Mouse (Mus musculus) ES-CJ7 (cell line): ENCODE results near the gene Prox1.
A peak's percentile ranks its signal among the peaks of the same experiment; 100 is the strongest.

ENCODE experiments used
- DNase-seq: peaks from one replicate; pipeline ENCODE4 v3.0.0; 2011; ENCODE audit warnings: low read depth, low spot score

The Prox1 gene

DNA sequence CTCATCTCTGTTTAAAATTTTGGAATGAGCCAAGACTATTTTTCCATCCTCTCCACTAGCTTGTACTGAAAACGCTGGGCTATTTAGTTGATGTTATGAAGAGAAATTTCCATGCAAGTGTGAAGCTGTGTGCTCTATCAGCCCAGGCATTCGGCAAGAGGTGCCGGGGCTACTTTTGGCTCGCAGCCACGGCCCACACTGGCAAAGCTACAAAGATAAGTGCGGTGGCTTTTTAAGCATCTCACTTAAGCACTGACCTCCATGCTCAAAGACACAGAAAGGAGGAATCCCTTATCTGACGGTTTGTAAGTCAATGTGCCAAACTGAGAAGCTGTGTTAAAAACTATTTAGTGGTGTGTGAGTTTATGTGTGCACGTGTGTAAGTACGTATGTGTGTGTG lies 26.9 kb downstream of the Prox1 start:
- no peak for DNase-seq

DNA sequence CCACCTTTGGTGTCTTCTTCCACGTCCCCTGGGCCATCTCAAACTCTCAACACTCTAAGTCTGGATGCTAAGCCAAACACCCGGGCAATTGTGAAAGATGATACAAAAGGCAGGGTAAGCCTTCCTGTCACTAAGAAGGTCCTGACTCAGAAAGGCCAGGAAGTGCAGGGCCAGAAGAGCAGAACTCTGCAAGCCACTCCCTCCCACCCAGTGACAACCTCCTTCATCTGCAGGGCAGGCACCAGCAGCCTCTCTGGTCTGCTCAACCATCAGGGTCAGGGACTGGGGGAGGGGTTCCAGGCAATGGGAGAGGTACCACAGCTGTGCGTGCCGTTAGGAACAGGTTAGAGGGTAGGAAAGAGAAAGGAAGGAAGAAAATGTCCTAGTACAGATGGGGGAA lies 27.9 kb downstream of the Prox1 start:
- DNase-seq = no peak

DNA sequence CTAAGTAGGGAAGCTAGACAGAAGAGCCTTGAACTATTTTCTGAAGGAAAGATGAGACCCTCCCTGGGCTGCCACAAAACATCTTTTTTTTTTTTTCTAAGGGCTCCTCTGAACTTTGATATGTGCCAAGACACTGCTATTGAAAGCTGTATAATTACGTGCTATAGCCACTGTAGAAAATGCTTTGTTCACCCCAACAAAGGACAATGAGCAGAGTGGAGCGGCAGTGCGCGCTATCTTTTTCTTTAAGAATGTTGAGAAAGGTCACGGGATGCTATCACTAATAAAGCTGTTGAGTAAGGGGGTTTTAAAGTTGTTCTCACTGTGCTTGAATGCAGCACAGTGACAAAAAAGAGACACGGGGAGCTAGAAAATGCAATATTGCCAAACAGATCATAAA lies 30.0 kb downstream of the Prox1 start:
- no peak for DNase-seq

DNA sequence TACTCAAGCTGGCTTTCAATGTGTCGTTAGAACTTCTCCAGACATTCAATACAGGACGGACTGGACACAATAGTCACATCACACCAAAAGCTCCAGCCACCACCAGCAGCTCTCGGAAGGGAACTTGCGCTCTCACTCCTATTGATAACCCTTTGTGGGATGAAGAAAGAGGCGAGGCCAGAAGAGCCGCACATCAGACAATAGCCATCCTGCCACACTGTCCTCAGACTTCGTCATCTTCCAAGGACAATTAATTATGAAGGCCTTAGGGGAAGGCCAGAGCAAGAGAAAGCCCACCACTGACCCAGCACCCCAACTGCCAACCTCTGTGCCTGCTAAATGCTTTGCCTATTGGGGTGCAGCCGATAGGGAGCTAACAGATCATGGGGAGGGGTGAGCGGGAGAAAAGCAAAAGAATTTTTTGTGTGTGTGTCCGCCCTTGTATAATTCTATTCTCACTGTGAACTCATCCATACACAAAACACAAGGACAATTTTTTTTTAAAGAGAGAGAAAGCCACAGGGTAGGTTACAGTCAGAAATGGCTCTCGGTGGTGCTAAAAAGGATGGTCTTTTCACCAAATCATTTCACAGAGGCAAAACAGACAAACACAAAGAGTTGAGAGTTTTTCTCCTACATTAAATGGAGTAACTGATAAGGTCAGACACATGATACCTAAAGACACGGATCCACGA lies 30.7 kb downstream of the Prox1 start:
- no peak for DNase-seq

DNA sequence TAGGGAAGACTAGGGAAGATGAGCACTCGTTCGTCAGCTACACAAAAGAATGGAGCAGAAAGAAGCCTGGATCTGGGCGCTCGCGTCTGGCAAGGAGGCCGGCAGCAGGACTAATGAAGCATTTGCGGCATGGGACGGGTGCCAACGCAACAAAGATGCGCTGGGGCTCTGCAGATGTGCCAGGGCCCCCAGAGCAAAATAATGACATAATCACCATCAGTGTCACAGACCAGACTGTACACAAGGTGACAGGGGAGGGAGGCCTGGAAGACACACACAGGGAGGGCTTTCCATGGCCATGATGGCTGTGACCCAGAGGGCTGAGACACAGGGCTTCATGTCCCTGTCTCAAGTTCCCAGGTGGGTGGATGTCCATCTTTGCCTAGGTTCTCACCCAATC lies 32.6 kb downstream of the Prox1 start:
- DNase-seq = no peak

DNA sequence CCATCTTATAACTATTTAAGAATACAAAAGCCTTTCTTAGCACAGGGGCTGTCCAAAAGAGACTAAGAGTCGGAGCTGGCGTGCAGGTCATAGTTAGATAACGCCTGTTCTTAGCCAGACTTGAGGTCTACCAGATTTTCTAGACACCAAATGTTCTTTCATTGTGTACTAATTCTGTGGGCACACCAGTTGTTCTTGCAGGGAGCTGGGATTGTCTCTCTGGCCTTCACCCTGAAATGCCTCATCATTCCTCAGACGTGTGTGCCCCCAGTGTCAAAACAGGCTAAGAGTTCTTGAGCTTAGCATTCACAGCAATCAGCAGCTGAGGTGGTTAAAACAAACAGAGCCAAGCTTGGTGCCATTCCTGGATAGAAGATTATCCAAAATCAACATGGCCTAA lies 37.6 kb downstream of the Prox1 start:
- no peak for DNase-seq

DNA sequence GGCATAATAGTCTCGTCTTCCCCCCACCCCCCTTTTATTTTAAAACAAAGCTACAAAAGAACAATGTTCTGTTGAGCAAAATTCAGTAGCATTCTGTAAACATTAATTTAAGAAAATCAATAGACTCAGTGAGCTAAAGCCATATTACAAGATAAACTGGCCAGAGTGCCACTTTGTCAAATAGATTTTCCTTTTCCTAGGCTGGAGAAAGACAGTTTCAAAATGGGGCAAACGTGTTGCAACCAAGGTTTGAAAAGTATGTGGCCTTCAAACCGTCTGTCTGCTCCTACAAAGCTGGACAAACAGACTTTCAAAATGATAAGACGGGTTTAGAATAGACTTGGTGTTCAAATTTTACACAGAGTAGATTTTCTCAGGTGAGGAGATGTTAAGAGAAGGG lies 39.6 kb downstream of the Prox1 start:
- no peak for DNase-seq

DNA sequence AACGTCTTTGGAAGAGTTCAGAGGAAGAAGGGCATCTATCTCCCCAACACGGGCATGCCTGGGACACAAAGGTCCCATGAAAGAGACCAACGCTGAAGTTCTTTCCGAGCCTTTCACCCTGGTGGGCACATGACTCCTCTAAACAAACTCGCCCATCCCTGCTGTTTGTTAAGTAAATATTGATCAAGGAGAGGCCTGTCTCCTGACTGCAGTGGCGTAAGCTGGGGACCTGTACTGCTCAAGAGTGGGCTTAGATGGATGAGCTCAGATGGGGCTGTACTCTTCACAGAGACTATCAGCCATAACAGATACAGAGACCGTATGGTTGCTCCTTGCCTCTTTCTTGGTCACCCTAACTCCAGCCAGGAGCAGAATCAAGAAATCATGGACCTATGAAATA lies 41.0 kb downstream of the Prox1 start:
- no peak for DNase-seq

DNA sequence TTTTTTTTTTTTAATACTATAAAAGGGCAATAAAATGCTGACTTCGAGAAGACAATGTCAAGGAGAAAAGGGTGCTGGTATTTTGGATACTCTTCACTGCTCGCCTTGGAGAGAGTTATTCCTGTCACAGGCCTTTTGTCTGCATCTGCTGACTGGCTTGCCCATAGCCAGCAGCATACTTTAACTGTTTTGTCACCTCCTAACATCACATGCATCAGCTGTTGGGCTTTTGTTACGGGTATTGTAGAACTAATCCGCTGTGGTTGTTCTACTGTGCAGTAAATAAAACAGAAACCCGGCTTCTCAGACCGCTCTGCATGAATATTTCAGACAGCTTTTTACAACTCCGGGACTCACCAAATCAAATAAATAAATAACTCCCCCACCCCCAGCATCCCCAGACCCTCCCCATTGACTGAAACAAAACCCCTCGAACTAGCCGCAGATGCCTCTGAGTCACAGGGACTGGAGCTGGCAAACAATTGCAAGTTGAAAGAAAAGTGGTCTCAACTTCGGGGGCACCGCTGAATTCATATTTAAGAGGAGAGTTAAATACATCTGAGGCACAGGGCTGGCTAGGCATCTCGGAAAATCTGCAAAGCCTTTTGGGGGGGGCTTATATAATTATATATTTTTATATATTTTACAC lies 41.7 kb downstream of the Prox1 start:
- DNase-seq = no peak

DNA sequence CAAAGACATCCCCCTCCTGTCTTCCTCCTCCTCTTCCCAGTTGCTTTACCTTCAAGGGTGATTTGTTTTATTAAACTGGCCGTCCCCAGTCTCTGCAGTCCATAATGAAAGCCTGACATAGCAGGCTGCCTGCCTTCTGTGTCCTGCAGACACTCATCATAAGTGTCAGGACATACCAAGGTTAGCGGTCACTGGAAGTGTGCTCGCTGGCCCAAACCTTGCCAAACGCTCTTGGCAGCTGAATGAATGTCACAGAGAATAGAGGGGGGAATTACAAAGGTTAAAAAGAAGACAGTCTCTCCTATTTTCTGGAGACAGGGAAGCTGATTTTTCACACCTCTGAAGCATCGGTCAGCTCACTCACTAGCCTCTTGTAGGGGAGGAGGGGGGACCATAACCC lies 42.6 kb downstream of the Prox1 start:
- DNase-seq = no peak

DNA sequence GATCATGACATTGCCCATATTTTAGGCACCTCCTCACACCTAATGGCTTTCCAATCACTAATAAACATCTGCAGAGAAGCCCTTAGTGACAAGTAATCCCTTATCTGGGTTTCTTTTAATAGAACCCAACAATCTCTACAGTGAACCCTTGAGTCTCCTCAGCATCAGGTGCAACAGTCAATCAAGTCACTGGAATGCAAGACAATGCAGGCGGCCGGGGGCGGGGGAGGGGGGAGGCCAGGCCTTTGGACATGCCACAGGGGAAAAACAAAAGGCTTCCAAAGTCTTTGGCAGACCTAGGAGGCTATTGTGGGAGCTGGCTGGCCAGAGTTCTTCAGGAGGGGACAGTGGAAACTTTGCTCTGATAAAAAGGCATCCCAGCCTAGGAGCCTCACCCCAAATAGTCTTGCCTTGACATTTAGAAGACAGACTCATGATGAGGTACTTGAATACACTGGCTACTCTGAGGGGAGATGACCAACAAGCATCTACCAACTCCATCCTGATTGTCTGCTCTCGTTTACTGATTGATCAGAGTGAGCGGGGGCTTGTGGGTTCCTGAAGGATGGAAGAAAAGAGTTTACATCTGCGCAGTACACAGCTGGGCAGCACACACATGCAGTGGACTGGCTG lies 43.2 kb downstream of the Prox1 start:
- no peak for DNase-seq

DNA sequence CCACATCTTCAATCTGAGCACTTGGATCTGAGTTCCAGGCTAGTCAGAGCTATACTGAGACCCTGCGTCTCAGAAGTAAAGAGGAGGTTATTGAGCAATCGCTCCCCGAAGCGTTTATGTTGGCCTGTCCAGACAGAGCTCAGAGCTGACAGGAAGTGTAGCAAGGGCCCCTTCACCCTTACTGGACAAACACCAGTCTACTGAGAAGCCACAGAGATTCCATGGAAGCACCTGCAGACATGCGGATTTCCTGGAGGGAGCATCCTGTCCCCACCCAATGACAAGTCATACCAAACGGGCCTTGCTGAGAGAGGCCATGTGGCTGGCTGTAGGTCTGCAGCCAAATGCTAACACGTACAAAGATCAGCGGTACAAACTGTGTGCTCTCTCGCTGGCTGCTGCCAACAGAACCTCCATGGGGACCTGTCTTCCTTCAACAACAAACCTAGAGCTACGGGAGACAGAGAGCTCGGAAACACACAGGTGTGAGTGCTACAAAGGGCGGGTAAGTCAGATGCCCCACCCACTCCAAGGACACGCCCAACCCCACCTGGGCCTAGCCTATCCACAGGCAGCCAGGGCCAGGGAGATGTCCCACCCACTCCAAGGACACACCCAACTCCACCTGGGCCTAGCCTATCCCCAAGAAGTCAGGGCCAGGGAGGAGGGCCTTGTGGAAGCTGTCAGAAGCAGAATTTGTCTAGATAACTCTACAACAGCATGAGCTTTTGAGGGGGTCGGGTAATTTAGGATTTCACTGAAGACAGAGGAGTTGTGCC lies 45.4 kb downstream of the Prox1 start:
- peak; percentile 12 for DNase-seq

DNA sequence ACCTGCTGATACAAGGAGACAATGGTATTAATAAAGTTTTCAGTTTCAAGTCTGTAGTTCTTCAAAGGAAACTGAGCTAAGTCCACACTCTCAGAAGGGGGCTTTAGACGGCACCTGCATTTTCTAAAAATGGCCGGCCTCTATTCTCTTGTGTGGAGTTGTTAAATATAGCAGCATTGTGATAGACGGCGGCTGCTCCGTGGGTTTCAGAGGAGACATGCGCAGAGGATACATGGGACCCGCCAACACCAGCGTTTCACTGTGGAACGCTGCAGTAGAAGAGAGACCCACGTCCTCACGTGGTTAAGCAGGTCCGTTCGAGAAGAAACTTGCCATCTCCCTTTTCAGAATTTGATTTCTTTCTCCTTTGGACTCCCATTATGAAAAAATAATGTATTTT lies 47.1 kb downstream of the Prox1 start:
- no peak for DNase-seq

DNA sequence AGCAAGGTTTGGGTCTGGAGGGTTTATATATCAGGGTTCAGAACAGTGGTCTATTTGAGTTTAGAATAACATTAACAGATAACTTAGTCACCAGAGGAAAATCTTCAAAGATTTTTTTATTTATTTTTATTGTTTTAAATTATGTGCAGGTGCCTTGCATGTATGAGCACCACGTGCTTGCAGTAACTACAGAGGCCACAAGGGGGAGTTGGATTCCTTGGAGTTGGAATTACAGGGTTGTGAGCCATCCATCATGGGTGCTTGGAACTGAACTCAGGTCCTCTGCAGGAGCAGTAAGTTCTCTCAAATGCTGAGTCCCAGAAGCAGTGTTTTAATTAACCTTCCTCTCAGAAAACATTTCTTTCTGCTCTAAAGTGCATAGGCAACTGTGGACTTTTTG lies 54.5 kb downstream of the Prox1 start:
- peak; percentile 42 for DNase-seq

DNA sequence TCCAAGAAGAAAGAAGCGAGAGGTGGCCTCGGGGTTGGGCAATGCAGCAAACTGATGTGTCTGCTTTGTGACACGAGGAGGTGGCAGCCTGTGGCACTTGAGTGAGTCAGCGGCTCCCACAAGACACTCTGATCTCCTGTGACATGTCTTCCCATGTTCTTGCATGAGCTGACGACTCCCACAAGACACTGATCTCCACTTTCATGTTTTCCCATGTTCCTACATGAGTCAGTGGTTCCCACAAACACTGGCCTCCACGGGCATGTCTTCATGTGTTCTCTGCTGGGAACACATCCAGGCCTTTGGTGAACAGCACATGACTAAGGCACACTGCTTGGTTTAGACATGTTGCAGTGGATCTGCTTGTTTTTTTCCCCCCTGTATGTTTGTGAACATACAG lies 58.8 kb downstream of the Prox1 start:
- no peak for DNase-seq

DNA sequence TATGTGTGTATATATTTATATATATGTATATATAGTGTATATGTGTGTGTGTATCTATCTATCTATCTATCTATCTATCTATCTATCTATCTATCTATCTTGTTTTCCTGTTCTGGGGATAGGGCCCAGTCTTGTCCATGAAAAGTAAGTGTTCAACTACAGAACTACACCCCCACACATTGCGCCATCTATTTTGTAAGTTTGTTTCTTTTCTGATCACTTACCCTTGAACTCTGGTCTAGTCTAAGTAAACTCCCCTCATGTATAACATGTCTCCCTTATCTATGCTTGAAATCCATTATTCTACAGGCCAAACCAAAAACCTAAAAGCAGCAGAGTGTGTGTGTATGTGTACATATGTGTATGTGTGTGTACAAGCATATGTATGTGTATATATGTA lies 62.9 kb downstream of the Prox1 start:
- no peak for DNase-seq

DNA sequence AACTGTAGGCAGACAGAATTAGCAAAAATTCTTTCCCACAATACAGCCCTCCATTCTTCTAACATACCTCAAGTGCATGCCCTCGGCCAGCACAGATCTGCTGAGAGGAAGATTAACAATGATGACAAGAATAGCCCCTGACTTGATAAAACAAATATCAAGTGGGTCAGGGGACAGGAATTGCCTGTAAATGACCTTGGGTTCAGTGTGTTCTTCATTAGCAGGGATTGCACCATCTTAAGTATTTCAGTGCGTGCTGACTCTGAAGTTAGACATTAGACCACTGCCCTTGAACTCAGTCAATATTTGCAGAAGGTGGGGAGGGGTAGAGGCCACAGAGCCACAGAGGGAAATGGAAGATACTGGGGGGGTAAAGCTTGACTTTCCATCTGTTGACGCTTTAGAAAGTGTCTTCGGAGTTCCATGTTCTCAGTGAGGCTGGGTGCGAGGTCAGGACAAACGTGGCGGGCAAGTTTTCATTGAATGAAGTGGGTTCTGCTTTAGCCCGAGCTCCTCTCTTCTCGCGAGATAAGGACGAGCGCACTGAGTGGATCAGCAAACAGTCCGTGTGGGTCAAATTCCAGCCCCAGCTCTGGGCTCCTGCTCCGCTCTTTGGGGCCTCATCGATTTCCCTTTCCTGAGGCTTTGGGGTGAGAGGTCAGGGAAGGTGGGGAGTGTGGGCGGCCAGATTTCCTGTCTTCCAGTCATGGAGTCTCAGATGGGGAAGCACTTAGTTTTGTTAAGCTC lies 63.7 kb downstream of the Prox1 start:
- DNase-seq = no peak

DNA sequence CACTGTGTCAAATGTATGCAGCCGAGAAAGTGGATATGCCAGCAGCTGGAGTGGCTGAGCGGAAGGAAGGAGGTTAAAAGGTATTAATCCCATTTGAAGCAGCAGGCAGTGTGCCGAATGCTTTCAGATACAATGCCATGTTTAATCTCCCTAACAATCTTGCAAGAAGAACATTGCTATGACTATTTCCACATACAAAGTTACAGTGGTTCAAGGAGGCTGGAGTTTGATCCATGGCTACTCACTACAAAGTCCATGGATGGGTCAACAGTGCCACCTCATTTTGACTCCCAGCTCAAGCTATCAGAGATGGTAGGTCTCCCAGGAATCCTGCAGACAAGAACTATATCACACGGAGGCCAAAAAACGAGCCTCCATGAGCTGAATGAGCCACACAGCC lies 64.5 kb downstream of the Prox1 start:
- DNase-seq = no peak

DNA sequence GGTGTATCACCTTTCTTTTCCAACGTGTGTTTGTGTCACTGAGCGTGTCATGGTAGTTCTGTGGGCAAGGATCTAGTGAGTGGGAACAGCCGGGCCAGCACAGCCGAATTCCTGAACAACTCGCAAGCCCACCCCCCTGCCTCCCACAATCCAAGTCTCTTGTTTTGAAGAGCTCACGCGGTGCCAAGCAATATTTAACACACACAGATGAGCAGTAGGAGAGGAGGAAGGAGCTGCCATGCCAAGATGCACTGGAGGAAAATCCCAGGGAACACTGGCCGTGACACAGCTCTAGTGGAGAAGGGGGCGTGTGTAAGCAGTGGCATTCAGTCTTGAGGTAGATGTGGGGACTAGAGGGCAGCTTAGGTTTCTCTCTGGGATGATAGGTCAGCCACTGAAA lies 77.2 kb downstream of the Prox1 start:
- DNase-seq = no peak

DNA sequence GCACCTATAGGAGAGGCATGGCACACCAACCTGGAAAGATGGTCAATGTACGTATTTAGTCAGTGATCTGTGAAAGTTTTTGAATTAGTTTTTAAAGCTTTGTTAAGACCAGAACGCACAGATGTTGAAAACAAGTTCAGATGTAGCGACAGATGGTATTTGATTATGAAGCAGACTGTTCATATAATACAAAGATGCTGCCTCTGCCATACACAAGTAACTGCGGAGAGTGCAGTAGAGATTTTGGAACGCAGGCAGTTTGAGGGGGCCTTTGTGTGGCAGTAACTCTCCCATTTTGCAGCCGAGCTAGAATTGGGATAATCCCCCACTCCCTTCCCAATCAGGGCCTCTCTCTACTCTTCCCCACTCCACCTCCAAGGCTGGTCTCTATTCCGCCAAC lies 78.4 kb downstream of the Prox1 start:
- no peak for DNase-seq

DNA sequence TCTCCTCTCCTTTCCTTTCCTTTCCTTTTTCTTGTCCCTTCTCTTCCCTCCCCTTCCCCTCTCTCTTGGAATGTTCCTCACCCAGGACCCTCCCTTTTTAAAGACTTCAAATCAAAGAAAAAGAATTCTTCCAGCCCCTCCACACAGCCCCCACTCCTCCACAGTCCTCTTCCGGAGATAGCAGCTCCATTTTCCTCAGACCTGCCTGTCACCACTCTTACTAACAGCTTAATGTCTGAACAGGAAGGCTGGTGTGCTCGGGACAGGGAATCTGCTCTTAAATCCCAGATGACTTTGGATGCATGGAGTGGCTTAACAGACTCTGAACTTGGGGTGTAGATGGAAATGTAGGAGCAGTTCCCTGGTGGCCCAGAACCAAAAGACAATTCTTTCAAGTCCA lies 81.6 kb downstream of the Prox1 start:
- DNase-seq = no peak

DNA sequence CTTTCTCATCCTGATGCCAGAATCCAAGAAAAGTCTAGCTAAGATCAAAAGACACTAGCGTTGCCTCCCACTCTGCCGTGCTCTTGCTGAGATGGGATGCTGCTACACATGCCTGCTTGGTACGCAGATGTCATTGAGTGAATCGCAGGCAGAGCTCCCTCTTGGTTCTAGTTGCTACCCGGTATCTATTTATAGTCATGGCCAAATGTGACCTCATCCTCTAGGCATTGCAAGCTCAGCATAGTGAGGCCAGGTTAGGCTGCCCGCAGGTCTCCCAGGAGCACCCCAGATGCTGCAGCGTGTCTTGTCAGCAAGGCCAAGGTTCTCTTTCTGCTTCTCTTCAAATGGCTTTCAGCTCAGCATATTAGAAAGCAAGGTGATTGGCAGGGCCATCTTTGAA lies 84.8 kb downstream of the Prox1 start:
- no peak for DNase-seq
